Mouse (Mus musculus) neutrophil, adult 65 days (primary cell): ENCODE data around the gene Rnf225. TPM values are rescaled to one million over a fixed set of nuclear protein-coding genes. Genes with fewer than 3 reads are reported as not detected.

Source experiments
- total RNA-seq: library from RNA; stranded (reverse); gene quantifications from 2 replicates; pipeline ENCODE4 v1.2.4, GENCODE M21; 2023

Gene Rnf225
- total RNA-seq, result 0.27 TPM in 1 of 2 replicates, not detected in the other

DNA sequence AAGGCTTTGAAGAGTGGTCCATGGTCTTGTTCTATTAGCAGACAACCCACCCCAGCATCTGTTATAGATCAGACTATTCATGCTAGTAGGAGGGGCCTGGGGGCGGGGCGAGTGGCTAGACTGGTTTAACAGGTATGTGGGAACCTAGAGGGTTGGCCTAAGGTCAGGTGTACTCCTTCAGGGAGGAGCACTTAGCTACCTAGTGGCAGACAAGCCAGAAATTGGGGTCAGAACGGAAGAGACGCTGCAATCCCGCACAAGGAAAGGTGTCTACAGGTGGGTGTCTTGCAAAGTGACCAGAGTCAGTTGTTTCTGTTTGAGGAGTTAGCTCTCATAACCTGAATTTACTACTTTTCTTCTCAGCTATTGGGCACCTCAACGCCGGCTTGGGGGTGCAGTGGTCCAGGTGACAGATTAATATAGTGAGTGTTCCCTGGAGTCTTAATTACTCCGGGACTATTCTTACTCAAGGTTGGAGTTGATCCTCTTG, at the start of gene Rnf225:
Gene Rnf225 (plus strand): TSS at position 226 of the 490 bp plus-strand sequence.

DNA sequence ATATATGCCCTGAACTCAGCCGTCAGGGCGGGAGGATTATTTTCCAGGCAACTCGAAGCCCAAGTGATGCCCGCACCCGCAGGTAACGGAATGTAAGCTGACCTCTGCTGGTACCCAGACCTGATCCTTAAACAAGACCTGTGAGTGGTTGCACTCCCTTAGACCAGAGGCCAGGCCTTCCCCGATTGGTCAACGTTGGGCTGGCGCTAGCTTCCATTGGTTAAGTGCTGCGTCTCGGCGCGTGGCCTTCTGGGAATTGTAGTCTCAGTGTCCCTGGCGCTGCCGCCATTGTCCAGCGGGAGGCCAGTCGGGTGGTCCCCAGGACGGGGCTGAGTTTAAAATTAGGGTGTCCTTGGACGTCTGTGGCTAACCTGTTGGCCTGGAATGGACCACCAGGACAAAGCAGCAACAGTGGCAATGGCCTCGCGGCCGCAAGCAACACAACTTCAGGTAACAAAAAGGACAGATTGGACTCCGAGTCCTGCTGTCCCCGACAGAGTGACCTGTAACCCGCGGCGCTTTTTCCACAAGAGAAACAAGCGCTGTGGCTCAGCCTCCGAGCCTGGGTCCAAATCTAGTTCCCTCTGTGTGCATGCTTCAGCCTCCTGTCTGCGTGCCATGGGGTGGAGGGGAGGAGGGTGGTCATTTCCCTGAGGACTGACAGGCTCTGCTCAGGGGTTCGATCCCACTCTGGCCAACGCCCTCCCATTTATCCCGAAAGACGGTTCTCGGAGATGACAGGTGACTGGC, 46.1 kb upstream of the Rnf225 start, which contains the start of gene Zfp128:
Gene Zfp128 (plus strand): TSS at position 267 of the 750 bp plus-strand sequence.

DNA sequence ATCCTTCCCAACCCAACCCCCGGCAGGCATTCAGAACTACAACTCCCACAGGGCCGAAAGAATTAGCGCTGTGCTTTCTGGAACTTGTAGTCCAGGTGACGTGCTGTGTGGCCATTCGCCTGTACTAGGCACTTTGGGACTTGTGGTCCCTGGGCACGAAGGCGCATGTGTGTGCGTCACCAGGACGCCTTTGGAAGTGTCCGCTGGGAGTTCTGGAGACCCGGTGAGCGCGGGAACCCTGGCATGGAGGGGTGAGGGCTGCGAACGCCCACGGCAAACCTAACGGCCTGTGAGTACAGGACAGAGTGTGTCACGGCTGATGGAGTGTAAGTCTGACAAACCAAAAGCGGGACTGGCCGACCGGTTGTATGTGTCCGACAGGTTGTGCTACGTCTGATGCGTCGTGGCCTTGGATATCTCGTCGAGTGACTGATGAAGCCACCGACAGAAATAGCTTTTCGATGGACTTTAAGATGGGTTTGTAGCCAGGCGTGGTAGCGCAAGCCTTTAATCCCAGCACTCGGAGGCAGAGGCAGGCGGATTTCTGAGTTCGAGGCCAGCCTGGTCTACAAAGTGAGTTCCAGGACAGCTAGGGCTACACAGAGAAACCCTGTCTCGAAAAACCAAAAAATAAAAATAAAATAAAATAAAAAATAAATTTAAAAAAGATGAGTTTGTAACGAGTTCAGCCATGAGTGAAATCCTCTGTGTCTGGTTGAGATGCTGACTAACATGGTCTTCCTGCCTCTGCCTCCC, 29.4 kb upstream of the Rnf225 start, which contains the start of gene Zscan22:
Gene Zscan22 (plus strand): TSS at position 161 of the 756 bp plus-strand sequence.

DNA sequence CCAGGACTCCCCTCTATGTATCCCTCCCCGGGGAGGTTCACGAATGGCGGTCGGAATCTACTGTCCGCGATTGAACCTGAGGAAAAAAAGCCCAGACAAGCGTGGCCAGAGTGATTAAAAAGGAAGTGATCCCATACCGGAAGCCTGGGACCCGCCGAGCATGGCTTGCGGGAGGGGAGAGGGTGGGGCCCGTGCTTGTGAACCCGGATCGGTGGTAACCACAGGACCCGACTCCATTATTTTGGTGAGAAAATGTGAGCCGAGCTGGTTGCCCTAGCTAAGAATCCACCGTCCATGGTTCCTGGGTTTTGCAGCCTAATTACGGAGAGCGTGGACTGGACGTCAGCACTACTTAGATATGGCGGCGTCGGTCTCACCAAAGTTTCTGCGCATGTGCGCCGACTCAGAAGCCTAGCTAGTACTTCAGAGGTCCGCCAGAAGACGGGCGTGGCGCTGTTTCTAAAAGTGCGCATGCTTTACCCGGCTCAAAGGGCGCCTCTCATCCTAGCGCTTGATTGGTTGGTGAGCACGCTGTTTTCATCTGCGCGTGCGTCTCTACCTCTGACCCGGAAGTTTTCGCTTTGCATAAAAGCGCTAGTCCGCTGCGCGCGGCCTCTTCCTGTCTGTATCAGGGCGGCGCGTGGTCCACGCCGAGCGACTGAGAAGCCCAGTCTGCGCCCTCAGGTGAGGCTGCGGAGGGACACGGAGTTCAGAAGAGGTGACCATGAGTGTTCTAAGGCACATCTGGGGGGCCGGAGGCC, 5.3 kb upstream of the Rnf225 start, which contains the start of gene Rps5:
Gene Rps5 (plus strand): TSS at position 586 of the 761 bp plus-strand sequence.

DNA sequence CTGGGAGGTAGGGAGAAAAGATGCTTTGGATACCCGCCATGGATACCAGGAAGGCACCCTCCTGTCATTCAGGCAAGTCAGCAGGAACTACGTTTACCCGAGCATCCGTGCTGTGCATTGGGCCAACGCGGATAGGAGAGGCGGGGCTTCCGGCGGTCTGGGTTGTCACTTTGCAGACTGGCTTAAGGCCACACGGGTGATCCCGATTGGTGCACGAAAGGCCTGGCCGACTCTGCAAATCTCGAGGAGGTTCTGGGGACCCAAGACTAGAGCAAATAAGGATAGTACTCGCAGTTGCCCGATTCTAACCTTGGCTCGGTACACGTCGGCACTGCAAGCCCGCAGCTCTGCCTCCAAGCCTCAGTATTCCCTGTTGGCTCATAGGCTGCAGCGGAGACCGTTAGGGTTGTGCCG, 38.5 kb downstream of the Rnf225 start, which contains the start of gene Zfp324:
Gene Zfp324 (plus strand): TSS at position 161 of the 414 bp plus-strand sequence.

DNA sequence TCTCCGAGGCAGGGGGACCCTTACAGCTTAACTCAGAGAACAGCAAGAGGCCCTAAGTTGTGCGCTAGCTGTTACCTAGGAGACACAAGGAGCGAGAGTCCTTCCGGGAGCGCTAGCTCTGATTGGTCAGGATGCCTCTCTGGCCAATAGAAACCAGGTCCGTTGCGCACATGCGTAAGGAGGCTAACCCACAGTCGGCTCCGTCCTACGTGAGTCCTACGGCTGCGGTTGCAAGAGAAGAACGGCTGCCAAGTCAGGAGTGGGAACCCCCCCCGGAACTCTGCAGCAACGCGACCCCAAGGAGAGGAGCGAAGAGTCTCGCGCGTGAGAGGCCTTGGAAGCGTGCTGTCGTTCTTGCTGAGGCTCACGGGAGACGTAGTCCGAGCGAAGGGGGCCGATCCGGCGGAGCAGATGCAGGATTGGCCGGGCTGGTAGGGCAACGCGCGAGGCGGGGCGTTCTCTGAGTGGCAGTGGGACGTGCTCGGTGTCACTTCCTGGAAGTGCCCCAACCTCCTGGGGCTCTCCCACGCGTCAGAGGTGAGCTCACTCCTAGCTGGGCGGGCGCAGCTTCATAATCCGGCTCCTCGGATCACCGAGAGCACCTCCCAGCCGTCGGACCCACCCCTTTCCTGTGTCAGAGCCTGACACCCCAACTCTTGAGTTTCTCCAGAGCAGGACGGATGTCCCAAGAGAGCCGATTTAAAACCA, 50.6 kb downstream of the Rnf225 start, which contains the start of gene Zfp446:
Gene Zfp446 (plus strand): TSS at position 167 of the 708 bp plus-strand sequence.

Other genes starting within 250 kb of the Rnf225 start
- gene Vmn2r55, start 242.4 kb upstream of the Rnf225 start, total RNA-seq, result not detected in 2 replicates
- not detected in 2 replicates for gene Vmn2r56, start 192.4 kb upstream of the Rnf225 start, total RNA-seq
- gene Zscan18, start 123.8 kb upstream of the Rnf225 start, total RNA-seq, result 3.3 and 4.4 TPM in 2 replicates
- 1.8 and 2.1 TPM in 2 replicates for gene Zfp329, start 108.6 kb upstream of the Rnf225 start, total RNA-seq
- 32.5 and 41.6 TPM in 2 replicates for gene Zfp110, start 92.7 kb upstream of the Rnf225 start, total RNA-seq
- 0.45 and 1.1 TPM in 2 replicates for gene Zfp128, start 46.2 kb upstream of the Rnf225 start, total RNA-seq
- 2.9 and 3.7 TPM in 2 replicates for gene Zscan22, start 29.6 kb upstream of the Rnf225 start, total RNA-seq
- gene Rps5, start 5.1 kb upstream of the Rnf225 start, total RNA-seq, result 543 and 561 TPM in 2 replicates
- 1.2 and 2.7 TPM in 2 replicates for gene Zfp324, start 38.4 kb downstream of the Rnf225 start, total RNA-seq
- 0.88 and 1.3 TPM in 2 replicates for gene Zfp446, start 50.4 kb downstream of the Rnf225 start, total RNA-seq
- not detected in 2 replicates for gene Slc27a5, start 70.8 kb downstream of the Rnf225 start, total RNA-seq
- 109 and 164 TPM in 2 replicates for gene Trim28, start 71.7 kb downstream of the Rnf225 start, total RNA-seq
- gene Zbtb45, start 82.6 kb downstream of the Rnf225 start, total RNA-seq, result 8.1 and 11.8 TPM in 2 replicates
- 143 and 163 TPM in 2 replicates for gene Chmp2a, start 107.4 kb downstream of the Rnf225 start, total RNA-seq
- gene Ube2m, start 110.9 kb downstream of the Rnf225 start, total RNA-seq, result 67.7 and 84.0 TPM in 2 replicates
- 1.1 and 1.4 TPM in 2 replicates for gene Mzf1, start 127.3 kb downstream of the Rnf225 start, total RNA-seq
- gene Vmn1r85, start 167.8 kb downstream of the Rnf225 start, total RNA-seq, result not detected in 2 replicates
- not detected in 2 replicates for gene Vmn1r86, start 192.5 kb downstream of the Rnf225 start, total RNA-seq
- gene Vmn1r87, start 212.7 kb downstream of the Rnf225 start, total RNA-seq, result not detected in 2 replicates
- gene Vmn1r88, start 232.2 kb downstream of the Rnf225 start, total RNA-seq, result 0.09 TPM in 1 of 2 replicates, not detected in the other